Mouse (Mus musculus) heart, adult 2 months (tissue): Measurements from ENCODE around the gene Slc45a1.

Experiments
- CTCF ChIP-seq: fragments of 200-600 bp; IDR thresholded peaks from 2 replicates; pipeline ENCODE4 v1.8.1; 2022; ENCODE audit warnings: antibody characterized with exemption, mild to moderate bottlenecking, moderate library complexity
- EP300 ChIP-seq: fragments of 200-500 bp; IDR thresholded peaks from 2 replicates; pipeline ENCODE4 v1.6.1; 2011; ENCODE audit warnings: low read depth, low read length, control low read depth; ENCODE audit not compliant: insufficient read depth
- POLR2A ChIP-seq: fragments of 200-500 bp; IDR thresholded peaks from 2 replicates; pipeline ENCODE4 v1.6.1; 2011; ENCODE audit warnings: mild to moderate bottlenecking, low read depth, low read length, control low read depth; ENCODE audit not compliant: insufficient read depth

DNA sequence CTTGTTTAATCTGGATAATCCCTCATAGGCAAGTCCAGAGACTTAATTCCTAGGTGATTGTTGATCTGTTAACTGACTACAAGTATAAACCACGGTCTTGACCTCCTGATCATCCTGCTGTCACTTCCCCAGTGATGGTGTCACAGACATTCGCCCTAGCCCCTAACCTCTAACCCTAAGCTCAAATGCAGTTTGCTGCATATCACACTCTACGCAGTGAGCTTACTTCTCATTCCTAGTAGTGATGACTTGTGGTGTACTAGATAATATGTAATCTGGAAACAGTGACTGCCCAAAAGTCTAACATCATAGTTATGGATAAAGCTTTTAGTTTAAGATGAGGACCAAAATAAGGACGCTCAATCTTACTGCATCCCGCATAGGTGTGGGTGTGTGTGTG lies 65.7 kb downstream of the Slc45a1 start:
- no peak for TF ChIP-seq CTCF
- TF ChIP-seq POLR2A, result no peak
- no peak for TF ChIP-seq EP300
